Mouse (Mus musculus) neural tube, embryonic 10.5 days (tissue): ENCODE measurements around the gene Edn3.

ENCODE experiments used
- DNase-seq: peaks from one replicate; pipeline ENCODE4 v3.0.0-alpha.2; 2017; ENCODE audit warnings: low spot score; ENCODE audit errors: extremely low spot score

Gene Edn3

GRCm38 (mm10) chr2:174760479-174761121 is at the start of gene Edn3:
Gene Edn3 (plus strand): TSS chr2:174760619.
- peak; percentile 67 for DNase-seq

- DNase-seq = peak; percentile 8
These were observed 48.4 kb upstream of the Edn3 start for GRCm38 (mm10) chr2:174712043-174712442.

GRCm38 (mm10) chr2:174715938-174716337 is 44.5 kb upstream of the Edn3 start:
- DNase-seq = no peak

- no peak for DNase-seq
These were observed 42.6 kb upstream of the Edn3 start for GRCm38 (mm10) chr2:174717857-174718256.

- DNase-seq = no peak
These were observed 33.1 kb upstream of the Edn3 start for GRCm38 (mm10) chr2:174727114-174727823.

- no peak for DNase-seq
These were observed 28.5 kb upstream of the Edn3 start for GRCm38 (mm10) chr2:174731939-174732338.

- no peak for DNase-seq
These were observed 25.1 kb upstream of the Edn3 start for GRCm38 (mm10) chr2:174735270-174735669.

- no peak for DNase-seq
These were observed 13.2 kb upstream of the Edn3 start for GRCm38 (mm10) chr2:174747182-174747581.

GRCm38 (mm10) chr2:174748381-174748780 is 12.0 kb upstream of the Edn3 start:
- no peak for DNase-seq

GRCm38 (mm10) chr2:174753197-174753596 is 7.2 kb upstream of the Edn3 start:
- DNase-seq = no peak

GRCm38 (mm10) chr2:174754231-174754630 is 6.2 kb upstream of the Edn3 start:
- DNase-seq = no peak

GRCm38 (mm10) chr2:174759189-174759588 is 1.2 kb upstream of the Edn3 start:
- DNase-seq = no peak

GRCm38 (mm10) chr2:174761452-174762101 is 1.2 kb downstream of the Edn3 start:
- DNase-seq = peak; percentile 35

GRCm38 (mm10) chr2:174762310-174762709 is 1.9 kb downstream of the Edn3 start:
- DNase-seq = no peak

- DNase-seq = no peak
These were observed 8.6 kb downstream of the Edn3 start for GRCm38 (mm10) chr2:174768891-174769528.

GRCm38 (mm10) chr2:174774177-174775111 is 14.0 kb downstream of the Edn3 start:
- DNase-seq = no peak

- DNase-seq = no peak
These were observed 21.6 kb downstream of the Edn3 start for GRCm38 (mm10) chr2:174782016-174782415.

GRCm38 (mm10) chr2:174782880-174783279 is 22.5 kb downstream of the Edn3 start:
- DNase-seq = no peak

GRCm38 (mm10) chr2:174788830-174789229 is 28.4 kb downstream of the Edn3 start:
- DNase-seq = no peak

GRCm38 (mm10) chr2:174792436-174793125 is 32.2 kb downstream of the Edn3 start:
- DNase-seq = no peak
